Mouse (Mus musculus): ENCODE measurements around the gene Fbn1. TPM values are rescaled to one million over a fixed set of nuclear protein-coding genes. Genes with fewer than 3 reads are reported as not detected.

Fbn1 gene
- polyA plus RNA-seq, 1 experiment from 2014 or later = 15.5 TPM

DNA sequence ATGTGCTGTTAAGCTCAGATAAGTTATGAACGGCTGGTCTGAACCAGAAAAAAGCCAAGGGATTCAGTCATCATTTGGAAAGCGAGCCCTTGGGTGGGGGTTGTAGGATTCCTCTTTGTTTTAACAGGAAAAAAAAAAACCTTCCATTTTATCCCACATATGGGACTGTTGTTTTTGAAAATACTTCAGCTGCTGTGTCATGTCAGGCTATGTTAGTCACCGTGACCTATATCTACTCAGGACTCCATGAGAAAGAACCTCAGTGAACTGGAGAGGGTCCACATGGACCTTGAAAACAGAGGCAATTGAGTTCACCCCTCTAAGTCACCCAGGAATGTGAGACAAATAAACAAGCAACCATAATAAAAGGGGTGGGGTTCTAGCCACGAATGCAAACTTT is 139.2 kb downstream of the Fbn1 start:
- no peak overlapping the region for H3K4me3 ChIP-seq (ENCODE audit: low read length)
- no peaks in the 10 kb centered on the region for H3K9me3 ChIP-seq (ENCODE audit: low read length)
- H3K27ac ChIP-seq (ENCODE audit: low read length) = peak overlapping the region; percentile 40; the same call in 1 of the 2 replicates
- no peak overlapping the region for H3K9ac ChIP-seq (replicated peaks; ENCODE audit: low read length)
- no peaks in the 10 kb centered on the region for H3K27me3 ChIP-seq (ENCODE audit: insufficient read depth, low read length)
- WGBS = 43% methylated on average over 4 of the region's 4 CpGs
- H3K4me1 ChIP-seq (ENCODE audit: insufficient read depth, low read length) = no peaks in the 10 kb centered on the region
- ATAC-seq (ENCODE audit: low FRiP score, low TSS enrichment) = no peak
- H3K36me3 ChIP-seq (ENCODE audit: insufficient read depth, low read length) = peaks cover 8% of the 10 kb centered on the region; the same call in 1 of the 2 replicates
- H3K4me2 ChIP-seq (replicated peaks; ENCODE audit: low read depth, low read length) = no peak overlapping the region

DNA sequence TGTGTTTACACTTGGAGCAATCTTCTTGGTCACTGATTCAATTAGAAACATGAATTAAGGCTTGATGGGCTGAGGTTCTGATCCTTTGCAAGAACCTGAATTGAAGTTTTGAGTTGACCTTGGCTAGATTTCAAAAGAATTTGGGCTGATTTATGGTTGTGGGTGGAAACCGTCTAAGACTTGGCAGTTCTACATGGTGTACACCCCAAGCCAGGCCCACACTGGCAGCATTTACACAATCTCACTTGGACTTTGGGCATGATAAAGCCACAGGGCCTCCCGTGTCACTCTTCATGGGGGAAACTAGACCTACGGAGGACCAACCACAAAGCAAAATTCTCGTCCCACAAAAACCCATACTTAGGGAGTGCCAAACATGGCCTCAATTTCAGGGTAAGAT is 146.1 kb downstream of the Fbn1 start:
- Histone ChIP-seq H3K36me3 (ENCODE audit: insufficient read depth, low read length) (peaks cover 8% of the 10 kb centered on the region), H3K27ac (ENCODE audit: low read length) (no peak overlapping the region), H3K9ac (replicated peaks; ENCODE audit: low read length) (no peak overlapping the region), H3K9me3 (ENCODE audit: low read length) (no peaks in the 10 kb centered on the region), H3K4me1 (ENCODE audit: insufficient read depth, low read length) (no peaks in the 10 kb centered on the region), H3K4me2 (replicated peaks; ENCODE audit: low read depth, low read length) (no peak overlapping the region), H3K27me3 (ENCODE audit: insufficient read depth, low read length) (no peaks in the 10 kb centered on the region), H3K4me3 (ENCODE audit: low read length) (no peak overlapping the region)
- WGBS = 72% methylated on average over 4 of the region's 4 CpGs
- ATAC-seq (ENCODE audit: low FRiP score, low TSS enrichment) = no peak

DNA sequence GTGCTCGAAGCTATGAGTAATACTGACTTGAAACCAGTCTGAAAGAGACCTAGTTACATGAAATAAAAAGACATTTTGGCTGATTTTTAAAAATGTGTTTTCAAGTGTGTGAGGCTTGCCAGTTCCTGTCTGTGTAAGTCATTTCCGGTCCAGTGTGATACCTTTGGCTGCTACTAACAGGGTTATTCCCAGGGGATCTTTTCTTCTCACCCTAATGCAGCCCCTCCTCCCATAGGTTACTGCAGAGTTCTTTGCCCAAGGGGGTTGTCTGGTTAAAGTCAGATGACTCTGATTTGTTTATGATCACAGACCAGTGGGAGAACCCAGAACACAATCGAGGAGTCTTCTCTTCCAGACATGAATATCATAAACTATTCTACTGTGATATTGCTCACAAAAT is 151.3 kb downstream of the Fbn1 start:
- H3K4me1 ChIP-seq (ENCODE audit: insufficient read depth, low read length) = no peaks in the 10 kb centered on the region
- H3K9me3 ChIP-seq (ENCODE audit: low read length) = no peaks in the 10 kb centered on the region
- ATAC-seq (ENCODE audit: low FRiP score, low TSS enrichment) = no peak
- no peaks in the 10 kb centered on the region for H3K27me3 ChIP-seq (ENCODE audit: insufficient read depth, low read length)
- WGBS = 66% methylated on average over 3 of the region's 3 CpGs
- no peak overlapping the region for H3K4me2 ChIP-seq (replicated peaks; ENCODE audit: low read depth, low read length)
- H3K9ac ChIP-seq (replicated peaks; ENCODE audit: low read length) = no peak overlapping the region
- H3K27ac ChIP-seq (ENCODE audit: low read length) = no peak overlapping the region
- no peaks in the 10 kb centered on the region; the same call in 1 of the 2 replicates for H3K36me3 ChIP-seq (ENCODE audit: insufficient read depth, low read length)
- H3K4me3 ChIP-seq (ENCODE audit: low read length) = no peak overlapping the region

DNA sequence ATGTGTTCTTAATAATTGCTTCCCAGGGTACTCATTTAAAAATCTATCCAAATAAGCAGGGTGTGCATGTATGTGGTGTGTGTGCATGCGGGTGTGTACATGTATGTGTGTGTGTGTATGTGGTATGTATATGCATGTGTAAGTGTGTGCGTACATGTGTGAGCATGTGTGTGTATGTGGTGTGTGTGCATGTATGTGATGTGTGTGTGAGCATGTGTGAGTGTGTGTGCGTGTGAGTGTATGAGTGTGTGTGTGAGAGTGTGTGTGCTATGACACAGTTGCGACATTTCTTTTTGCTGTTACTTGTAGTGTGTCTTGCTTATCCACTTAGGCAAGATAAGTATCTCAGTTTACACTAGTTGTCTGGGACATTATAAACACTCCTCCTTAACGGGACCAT is 151.7 kb downstream of the Fbn1 start:
- Histone ChIP-seq H3K27me3 (ENCODE audit: insufficient read depth, low read length) (no peaks in the 10 kb centered on the region), H3K36me3 (ENCODE audit: insufficient read depth, low read length) (no peaks in the 10 kb centered on the region; the same call in 1 of the 2 replicates), H3K4me3 (ENCODE audit: low read length) (no peak overlapping the region), H3K9ac (replicated peaks; ENCODE audit: low read length) (no peak overlapping the region), H3K4me2 (replicated peaks; ENCODE audit: low read depth, low read length) (no peak overlapping the region), H3K27ac (ENCODE audit: low read length) (no peak overlapping the region), H3K9me3 (ENCODE audit: low read length) (no peaks in the 10 kb centered on the region), H3K4me1 (ENCODE audit: insufficient read depth, low read length) (no peaks in the 10 kb centered on the region)
- no peak for ATAC-seq (ENCODE audit: low FRiP score, low TSS enrichment)
- 88% methylated on average over 5 of the region's 5 CpGs for WGBS

DNA sequence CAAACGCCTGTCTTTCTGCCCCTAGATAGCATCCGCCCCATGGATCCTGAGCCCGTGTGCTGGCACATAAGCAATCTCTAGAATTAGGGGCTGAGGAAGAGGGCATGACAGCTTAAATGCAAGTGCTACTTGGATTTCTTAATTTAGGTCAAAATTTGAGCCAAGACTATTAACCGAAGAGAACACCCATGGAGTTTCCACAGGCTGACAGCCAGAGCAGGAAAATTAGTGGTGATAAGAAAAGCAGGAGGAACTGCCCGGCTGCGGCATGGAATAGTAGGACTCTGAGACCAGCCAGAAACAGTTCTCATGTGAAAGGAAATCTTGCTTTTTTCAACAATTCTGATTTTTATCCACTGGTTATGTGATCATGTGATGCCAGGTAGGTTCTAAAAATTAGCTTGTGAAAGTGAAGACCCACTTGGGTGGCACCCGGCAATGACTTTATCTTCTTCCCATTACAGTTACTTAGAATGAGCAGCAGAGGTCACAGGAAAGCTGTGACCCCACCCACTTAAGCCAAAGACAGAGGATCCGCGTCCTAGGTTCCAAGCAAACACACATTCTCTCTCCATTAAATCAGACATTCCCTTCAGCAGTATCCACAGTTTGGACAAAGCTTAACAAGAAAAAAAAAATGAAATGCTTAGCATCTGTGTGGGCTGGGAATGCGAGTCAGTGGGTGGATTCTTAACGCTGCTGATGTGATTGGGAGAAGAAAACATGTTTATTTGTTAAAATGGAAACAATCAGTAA is 152.4 kb downstream of the Fbn1 start:
- 59% methylated on average over 11 of the region's 11 CpGs for WGBS
- Histone ChIP-seq H3K9me3 (ENCODE audit: low read length) (no peaks in the 10 kb centered on the region), H3K27me3 (ENCODE audit: insufficient read depth, low read length) (no peaks in the 10 kb centered on the region), H3K27ac (ENCODE audit: low read length) (peak overlapping the region; percentile 41; the same call in 1 of the 2 replicates), H3K4me2 (replicated peaks; ENCODE audit: low read depth, low read length) (no peak overlapping the region), H3K4me3 (ENCODE audit: low read length) (no peak overlapping the region), H3K36me3 (ENCODE audit: insufficient read depth, low read length) (peaks cover under 1% of the 10 kb centered on the region; the same call in 1 of the 2 replicates), H3K4me1 (ENCODE audit: insufficient read depth, low read length) (no peaks in the 10 kb centered on the region), H3K9ac (replicated peaks; ENCODE audit: low read length) (no peak overlapping the region)
- no peak; the same call in 1 of the 2 replicates for ATAC-seq (ENCODE audit: low FRiP score, low TSS enrichment)

DNA sequence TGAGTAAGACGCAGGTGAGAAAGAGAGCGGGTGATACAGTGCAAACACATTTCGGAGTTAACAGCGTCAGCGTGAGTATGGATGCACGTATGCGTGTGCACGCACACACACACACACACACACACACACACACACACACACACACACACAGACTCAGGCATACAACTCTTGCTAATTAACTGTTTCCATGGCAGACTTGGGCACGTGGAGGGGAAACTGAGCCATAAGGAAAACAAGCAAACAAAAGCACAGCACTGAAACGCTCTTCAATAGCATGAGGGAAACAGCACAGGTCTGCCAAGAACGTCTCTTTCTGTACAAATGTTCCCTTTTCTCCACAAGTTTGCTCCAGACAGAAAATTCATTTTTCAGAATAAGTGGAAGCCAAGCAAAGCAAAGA is 153.2 kb downstream of the Fbn1 start:
- Histone ChIP-seq H3K4me1 (ENCODE audit: insufficient read depth, low read length) (no peaks in the 10 kb centered on the region), H3K4me2 (replicated peaks; ENCODE audit: low read depth, low read length) (no peak overlapping the region), H3K9me3 (ENCODE audit: low read length) (no peaks in the 10 kb centered on the region), H3K36me3 (ENCODE audit: insufficient read depth, low read length) (peaks cover 5% of the 10 kb centered on the region; the same call in 1 of the 2 replicates), H3K9ac (replicated peaks; ENCODE audit: low read length) (no peak overlapping the region), H3K27ac (ENCODE audit: low read length) (no peak overlapping the region), H3K4me3 (ENCODE audit: low read length) (no peak overlapping the region), H3K27me3 (ENCODE audit: insufficient read depth, low read length) (no peaks in the 10 kb centered on the region)
- WGBS = 87% methylated on average over 11 of the region's 11 CpGs
- ATAC-seq (ENCODE audit: low FRiP score, low TSS enrichment) = no peak

DNA sequence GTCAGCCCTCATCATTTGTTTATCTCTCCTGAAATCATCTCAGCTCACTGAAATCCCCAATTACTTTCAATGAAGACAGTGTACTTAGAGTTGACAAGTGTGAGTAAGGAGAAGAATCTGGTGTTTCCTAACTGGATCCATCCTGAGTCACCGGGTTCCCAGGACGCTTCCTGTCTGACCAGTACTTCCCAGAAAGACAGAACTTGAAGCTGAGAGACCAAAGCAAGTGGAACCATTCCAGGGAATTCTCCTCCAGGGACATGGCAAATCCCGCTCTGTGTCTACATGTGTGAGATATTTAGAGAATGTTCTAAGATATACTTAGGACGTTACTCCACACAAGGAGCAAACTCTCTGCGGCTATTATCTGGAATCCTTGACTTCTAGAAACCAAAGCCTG is 158.6 kb downstream of the Fbn1 start:
- Histone ChIP-seq H3K4me3 (ENCODE audit: low read length) (no peak overlapping the region), H3K4me2 (replicated peaks; ENCODE audit: low read depth, low read length) (no peak overlapping the region), H3K27ac (ENCODE audit: low read length) (no peak overlapping the region), H3K4me1 (ENCODE audit: insufficient read depth, low read length) (no peaks in the 10 kb centered on the region), H3K27me3 (ENCODE audit: insufficient read depth, low read length) (no peaks in the 10 kb centered on the region), H3K36me3 (ENCODE audit: insufficient read depth, low read length) (peaks cover 7% of the 10 kb centered on the region; the same call in 1 of the 2 replicates), H3K9me3 (ENCODE audit: low read length) (no peaks in the 10 kb centered on the region), H3K9ac (replicated peaks; ENCODE audit: low read length) (no peak overlapping the region)
- 87% methylated on average over 5 of the region's 5 CpGs for WGBS
- ATAC-seq (ENCODE audit: low FRiP score, low TSS enrichment) = no peak

DNA sequence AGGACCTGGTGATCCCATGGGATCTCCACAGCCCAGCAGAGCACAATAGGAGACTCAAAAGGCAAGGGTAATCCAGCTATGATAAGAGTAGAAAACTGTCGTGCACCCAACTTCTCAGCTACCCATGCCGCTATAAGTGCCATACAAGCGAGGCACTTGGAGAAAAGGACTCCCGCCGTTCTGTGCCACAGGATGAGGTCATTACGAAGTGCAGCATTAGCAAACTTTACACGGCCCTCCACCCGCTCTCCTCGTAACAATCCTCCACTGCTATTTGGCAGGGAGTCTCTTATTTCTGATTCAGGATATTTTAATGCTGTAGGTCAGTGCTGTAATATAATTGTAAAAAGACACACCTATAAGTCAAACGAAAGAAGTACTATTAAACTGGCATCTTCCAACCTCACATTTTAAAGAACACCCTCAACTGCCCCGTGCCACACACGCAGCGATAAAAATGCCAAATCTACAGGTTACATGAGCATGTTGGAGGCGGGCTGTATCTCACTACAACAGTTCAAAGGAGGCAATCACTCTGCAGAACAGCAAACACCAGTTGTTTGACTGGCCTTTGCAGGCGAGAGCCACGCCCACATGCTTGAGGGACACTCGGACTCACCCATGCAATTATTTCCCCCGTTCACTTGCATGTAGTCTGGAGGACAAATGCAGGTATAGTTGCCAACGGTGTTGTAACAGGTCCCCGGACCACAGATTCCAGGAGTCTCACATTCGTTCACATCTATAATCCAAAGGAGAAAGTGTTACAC is 165.4 kb downstream of the Fbn1 start:
- Histone ChIP-seq H3K4me1 (ENCODE audit: insufficient read depth, low read length) (no peaks in the 10 kb centered on the region), H3K9me3 (ENCODE audit: low read length) (no peaks in the 10 kb centered on the region), H3K36me3 (ENCODE audit: insufficient read depth, low read length) (peaks cover 13% of the 10 kb centered on the region; the same call in 1 of the 2 replicates), H3K4me3 (ENCODE audit: low read length) (no peak overlapping the region), H3K27me3 (ENCODE audit: insufficient read depth, low read length) (no peaks in the 10 kb centered on the region), H3K9ac (replicated peaks; ENCODE audit: low read length) (no peak overlapping the region), H3K27ac (ENCODE audit: low read length) (no peak overlapping the region), H3K4me2 (replicated peaks; ENCODE audit: low read depth, low read length) (no peak overlapping the region)
- WGBS = 88% methylated on average over 21 of the region's 21 CpGs
- no peak for ATAC-seq (ENCODE audit: low FRiP score, low TSS enrichment)

DNA sequence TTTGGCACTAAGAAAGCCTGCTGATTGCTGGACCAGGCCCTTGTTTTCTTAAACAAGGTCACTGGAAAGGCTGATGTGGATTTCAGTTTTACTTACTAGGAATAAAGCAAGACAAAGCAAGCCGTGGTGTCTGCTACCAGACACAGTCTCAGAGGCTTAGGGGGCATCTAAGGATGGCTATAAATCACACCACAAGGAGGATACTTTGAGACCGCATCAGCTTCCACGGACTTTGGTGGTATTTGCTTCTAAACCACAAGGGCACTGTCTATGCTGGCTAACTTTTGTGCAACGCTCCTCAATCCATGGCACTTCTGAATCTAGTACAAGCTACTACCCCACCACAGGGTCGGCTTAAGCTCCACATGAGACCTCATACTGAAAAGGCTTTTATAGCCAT is 167.4 kb downstream of the Fbn1 start:
- 0 out of 2 replicates have a peak, but pooled peaks have one; percentile 15 for ATAC-seq (ENCODE audit: low FRiP score, low TSS enrichment)
- H3K4me3 ChIP-seq (ENCODE audit: low read length) = no peak overlapping the region
- H3K27ac ChIP-seq (ENCODE audit: low read length) = no peak overlapping the region
- no peaks in the 10 kb centered on the region for H3K9me3 ChIP-seq (ENCODE audit: low read length)
- WGBS = 49% methylated on average over 5 of the region's 5 CpGs
- peaks cover 16% of the 10 kb centered on the region; the same call in 1 of the 2 replicates for H3K36me3 ChIP-seq (ENCODE audit: insufficient read depth, low read length)
- no peaks in the 10 kb centered on the region for H3K27me3 ChIP-seq (ENCODE audit: insufficient read depth, low read length)
- H3K9ac ChIP-seq (replicated peaks; ENCODE audit: low read length) = no peak overlapping the region
- no peaks in the 10 kb centered on the region for H3K4me1 ChIP-seq (ENCODE audit: insufficient read depth, low read length)
- no peak overlapping the region for H3K4me2 ChIP-seq (replicated peaks; ENCODE audit: low read depth, low read length)

DNA sequence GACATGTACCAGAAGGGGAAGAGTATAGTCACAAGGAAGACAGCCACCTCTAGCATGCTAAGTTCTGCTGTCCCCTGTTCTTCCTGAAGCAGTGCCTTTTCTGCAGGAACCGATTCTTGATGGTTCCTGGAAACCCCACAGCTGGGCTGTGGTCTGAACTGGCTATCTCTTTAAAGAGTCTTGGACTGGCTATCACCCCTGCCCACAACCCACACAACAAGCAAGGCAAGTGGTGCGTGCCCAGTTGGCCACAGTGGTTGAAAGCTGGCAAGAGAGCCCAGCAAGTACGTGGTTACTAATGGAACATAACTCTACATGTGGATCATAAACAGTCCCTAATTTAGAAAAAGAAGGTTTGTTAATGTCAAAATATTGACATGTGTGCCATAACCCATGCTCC is 170.6 kb downstream of the Fbn1 start:
- 92% methylated on average over 3 of the region's 3 CpGs for WGBS
- Histone ChIP-seq H3K36me3 (ENCODE audit: insufficient read depth, low read length) (peaks cover 3% of the 10 kb centered on the region; the same call in 1 of the 2 replicates), H3K4me1 (ENCODE audit: insufficient read depth, low read length) (no peaks in the 10 kb centered on the region), H3K9me3 (ENCODE audit: low read length) (no peaks in the 10 kb centered on the region), H3K4me2 (replicated peaks; ENCODE audit: low read depth, low read length) (no peak overlapping the region), H3K27me3 (ENCODE audit: insufficient read depth, low read length) (no peaks in the 10 kb centered on the region), H3K4me3 (ENCODE audit: low read length) (no peak overlapping the region), H3K27ac (ENCODE audit: low read length) (no peak overlapping the region), H3K9ac (replicated peaks; ENCODE audit: low read length) (no peak overlapping the region)
- no peak for ATAC-seq (ENCODE audit: low FRiP score, low TSS enrichment)

Data from kidney, embryonic 16.5 days (tissue).